Mouse (Mus musculus) myocyte (in vitro differentiated cells): ENCODE data around the gene Acadm.

Experiments used
- E2F4 ChIP-seq: IDR thresholded peaks from one replicate; pipeline ENCODE4 v1.6.1; 2011; ENCODE audit warnings: mild to moderate bottlenecking, control low read depth, moderate library complexity; ENCODE audit not compliant: insufficient read depth
- MAX ChIP-seq: IDR thresholded peaks from one replicate; pipeline ENCODE4 v1.6.1; 2011; ENCODE audit warnings: low read depth, mild to moderate bottlenecking, control low read depth
- MYOG ChIP-seq, 3 experiments: IDR thresholded peaks; one replicate each; pipeline ENCODE4 v1.6.1; 2011; ENCODE audit warnings: control low read depth in 2 of 3, low read depth in 2 of 3, mild to moderate bottlenecking in 2 of 3; ENCODE audit not compliant: insufficient read length in 2 of 3, control insufficient read depth in 1 of 3, insufficient read depth in 1 of 3
- POLR2A ChIP-seq: IDR thresholded peaks from one replicate; pipeline ENCODE4 v1.6.1; 2011; ENCODE audit warnings: low read depth, mild to moderate bottlenecking, control low read depth, moderate library complexity; ENCODE audit not compliant: insufficient read length
- POLR2AphosphoS2 ChIP-seq: IDR thresholded peaks from one replicate; pipeline ENCODE4 v1.6.1; 2011; ENCODE audit warnings: low read depth, control low read depth; ENCODE audit not compliant: insufficient read length
- TCF12 ChIP-seq: IDR thresholded peaks from one replicate; pipeline ENCODE4 v1.6.1; 2011; ENCODE audit warnings: mild to moderate bottlenecking, control low read depth; ENCODE audit not compliant: poor library complexity, insufficient read depth, severe bottlenecking
- USF1 ChIP-seq: IDR thresholded peaks from one replicate; pipeline ENCODE4 v1.6.1; 2011; ENCODE audit warnings: low read depth, mild to moderate bottlenecking, control low read depth, moderate library complexity

DNA sequence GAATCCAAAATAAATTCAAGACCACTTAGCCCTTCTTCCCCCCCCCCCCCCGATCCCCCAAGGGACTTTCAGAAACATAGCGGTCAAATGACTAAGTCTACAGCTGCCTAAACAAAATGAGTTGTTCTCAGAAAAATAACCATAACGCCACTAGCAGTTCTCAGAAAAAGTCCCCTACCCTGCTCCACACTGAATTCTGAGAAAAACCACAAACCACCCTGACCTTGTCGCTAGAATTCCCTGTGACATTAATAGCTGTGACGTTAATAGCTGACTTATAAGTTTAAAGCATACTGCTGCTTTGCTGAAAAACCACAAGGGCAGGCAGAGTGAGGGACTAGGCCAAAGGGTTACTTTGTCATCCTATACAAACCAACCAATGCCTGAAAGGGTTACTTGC is 13.5 kb upstream of the Acadm start:
- TF ChIP-seq POLR2A (no peak), E2F4 (no peak), POLR2AphosphoS2 (no peak), USF1 (no peak), MYOG (IDR thresholded peaks at IDR 0.05; ENCODE audit: control insufficient read depth in 1 of 3, insufficient read depth in 1 of 3, insufficient read length in 2 of 3, low read depth in 2 of 3) (no peak), MAX (no peak), TCF12 (no peak)
